Mouse (Mus musculus) adrenal gland, postnatal 0 days (tissue): ENCODE measurements around the gene Rabepk. TPM values are rescaled to one million over a fixed set of nuclear protein-coding genes. Genes with fewer than 3 reads are reported as not detected.

Experiments used
- polyA plus RNA-seq: library from polyadenylated mRNA; unstranded; fragments of >200 nt; fragmentation: Nextera tagmentation; extraction: Ambion mirVana; gene quantifications from 2 replicates; pipeline ENCODE4 v1.2.1, GENCODE M21; 2015

Gene Rabepk
- 41.5 and 42.2 TPM in 2 replicates for polyA plus RNA-seq

GRCm38 (mm10) chr2:34799357-34800256, at the start of gene Rabepk:
Gene Rabepk, minus strand, starts transcription at chr2:34799912.

GRCm38 (mm10) chr2:34832766-34833457, 33.2 kb upstream of the Rabepk start, which contains the start of gene Gm34653:
Gene Gm34653, plus strand, starts transcription at chr2:34833007.

GRCm38 (mm10) chr2:34825827-34826459, 26.2 kb upstream of the Rabepk start, which contains the start of gene Fbxw2:
Gene Fbxw2, minus strand, starts transcription at chr2:34826311.

DNA sequence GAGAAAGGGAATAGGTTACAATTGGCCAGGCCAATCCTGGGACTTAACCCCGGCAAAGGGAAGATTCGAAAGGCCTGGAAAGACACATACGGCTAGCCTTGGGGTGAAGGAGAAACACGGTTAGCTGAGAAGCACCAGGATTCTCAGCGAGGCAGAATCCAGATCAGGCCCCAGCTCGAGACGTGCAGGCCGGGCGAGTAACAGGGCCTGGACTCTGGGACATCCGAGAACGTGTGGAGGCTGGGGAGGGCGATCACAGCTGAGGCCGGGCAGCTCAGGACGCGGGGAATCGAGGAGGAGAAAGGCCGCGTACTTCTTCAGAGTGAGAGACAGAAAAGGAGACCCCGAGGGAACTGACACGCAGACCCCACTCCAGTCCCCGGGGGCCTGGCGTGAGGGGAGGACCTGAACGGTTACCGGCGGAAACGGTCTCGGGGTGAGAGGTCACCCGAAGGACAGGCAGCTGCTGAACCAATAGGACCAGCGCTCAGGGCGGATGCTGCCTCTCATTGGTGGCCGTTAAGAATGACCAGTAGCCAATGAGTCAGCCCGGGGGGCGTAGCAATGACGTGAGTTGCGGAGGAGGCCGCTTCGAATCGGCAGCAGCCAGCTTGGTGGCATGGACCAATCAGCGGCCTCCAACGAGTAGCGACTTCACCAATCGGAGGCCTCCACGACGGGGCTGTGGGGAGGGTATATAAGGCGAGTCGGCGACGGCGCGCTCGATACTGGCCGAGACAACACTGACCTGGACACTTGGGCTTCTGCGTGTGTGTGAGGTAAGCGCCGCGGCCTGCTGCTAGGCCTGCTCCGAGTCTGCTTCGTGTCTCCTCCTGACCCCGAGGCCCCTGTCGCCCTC, 28.1 kb downstream of the Rabepk start, which contains the start of gene Hspa5:
TSS of gene Hspa5 (plus strand) at position 603 of the 859 bp plus-strand sequence.

DNA sequence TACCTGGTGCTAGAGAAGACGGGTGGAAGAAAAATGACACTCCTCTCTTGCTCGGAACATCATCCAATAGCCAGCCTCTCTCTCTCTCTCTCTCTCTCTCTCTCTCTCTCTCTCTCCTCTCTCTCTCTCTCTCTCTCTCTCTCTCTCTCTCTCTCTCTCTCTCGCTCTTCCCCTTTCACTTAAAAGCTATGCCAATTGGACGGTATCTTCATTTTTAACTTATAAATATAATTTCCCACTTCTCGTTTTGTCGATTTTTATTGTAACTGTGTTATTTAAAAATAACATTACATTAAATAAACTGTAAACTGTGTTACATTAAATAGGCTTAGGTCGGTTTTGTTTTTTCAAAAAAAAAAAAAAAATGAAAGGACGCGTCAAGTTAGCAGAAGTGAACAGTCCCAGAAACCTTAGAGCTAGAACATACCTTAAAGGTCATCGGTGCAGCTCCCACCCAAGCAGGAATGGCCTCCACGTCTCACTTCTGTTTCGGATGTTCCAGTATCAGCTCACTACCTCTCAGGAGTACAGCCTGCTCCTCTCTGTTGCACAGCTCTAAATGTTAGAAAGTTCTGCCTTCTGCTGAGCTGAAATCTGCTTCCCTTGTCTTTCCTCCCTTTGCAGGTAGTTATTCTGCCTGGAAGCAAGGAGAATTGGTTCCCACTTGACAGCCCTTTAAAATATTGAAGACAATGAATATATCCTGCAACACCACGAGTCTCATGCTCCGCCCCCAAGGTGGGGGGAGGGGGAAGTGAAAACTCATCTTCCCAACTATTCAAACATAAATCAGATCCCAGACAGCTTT, 45.0 kb downstream of the Rabepk start, which contains the start of gene Gapvd1:
TSS of gene Gapvd1 (minus strand) at position 682 of the 808 bp plus-strand sequence.

Other genes with a start within 250 kb of the Rabepk start
- gene Gapvd1, start 44.7 kb downstream of the Rabepk start, polyA plus RNA-seq: 39.0 and 45.8 TPM in 2 replicates
- gene Hspa5, start 27.9 kb downstream of the Rabepk start, polyA plus RNA-seq: 395 and 563 TPM in 2 replicates
- gene Fbxw2, start 26.4 kb upstream of the Rabepk start, polyA plus RNA-seq: 66.2 and 77.5 TPM in 2 replicates
- 0.08 TPM in 1 of 2 replicates, not detected in the other for gene Gm34653, start 33.1 kb upstream of the Rabepk start, polyA plus RNA-seq
- 0.63 and 1.4 TPM in 2 replicates for gene Cutal, start 74.5 kb upstream of the Rabepk start, polyA plus RNA-seq
- 72.3 and 87.7 TPM in 2 replicates for gene Psmd5, start 75.1 kb upstream of the Rabepk start, polyA plus RNA-seq
- gene Phf19, start 114.1 kb upstream of the Rabepk start, polyA plus RNA-seq: 3.5 and 4.5 TPM in 2 replicates
- gene Traf1, start 161.9 kb upstream of the Rabepk start, polyA plus RNA-seq: 4.4 and 5.2 TPM in 2 replicates